Mouse (Mus musculus) stomach, embryonic 15.5 days (tissue): ENCODE data around the gene Hmgxb4. TPM values are rescaled to one million over a fixed set of nuclear protein-coding genes. Genes with fewer than 3 reads are reported as not detected.
"Not testable (repeated sequence)": the region's sequence is repeated elsewhere in the genome, so short reads cannot be mapped to it uniquely, and the experiment has no call there.

Experiments
- ATAC-seq: fragments of 200-750 bp; cut with Nextera tagmentation; 2 replicates; pipeline ENCODE4 v1.8.0; 2017; ENCODE audit warnings: low read depth, moderate number of reproducible peaks, moderate TSS enrichment; ENCODE audit not compliant: insufficient read depth, low FRiP score
- H3K27ac ChIP-seq: fragments of 300-500 bp; sonication (generic); 2 replicates; pipeline ENCODE4 v1.5.1; 2015; ENCODE audit warnings: mild to moderate bottlenecking, inconsistent platforms
- H3K27me3 ChIP-seq: fragments of 300-500 bp; sonication (generic); replicated peaks from 2 replicates; pipeline ENCODE4 v1.6.1; 2015; ENCODE audit warnings: inconsistent platforms
- H3K36me3 ChIP-seq: fragments of 300-500 bp; sonication (generic); 2 replicates; pipeline ENCODE4 v1.6.1; 2015; ENCODE audit warnings: inconsistent platforms
- H3K4me1 ChIP-seq: fragments of 300-500 bp; sonication (generic); 2 replicates; pipeline ENCODE4 v1.6.1; 2015; ENCODE audit warnings: inconsistent platforms
- H3K4me2 ChIP-seq: fragments of 300-500 bp; sonication (generic); 2 replicates; pipeline ENCODE4 v1.6.1; 2015; ENCODE audit warnings: mild to moderate bottlenecking, inconsistent platforms
- H3K4me3 ChIP-seq: fragments of 300-500 bp; sonication (generic); replicated peaks from 2 replicates; pipeline ENCODE4 v1.5.1; 2015; ENCODE audit warnings: inconsistent platforms
- H3K9ac ChIP-seq: fragments of 300-500 bp; sonication (generic); 2 replicates; pipeline ENCODE4 v1.6.1; 2015; ENCODE audit warnings: inconsistent platforms
- H3K9me3 ChIP-seq: fragments of 300-500 bp; sonication (generic); 2 replicates; pipeline ENCODE4 v1.6.1; 2016; ENCODE audit warnings: inconsistent platforms
- WGBS: fragments of 180-500 bp; shearing (Covaris S2); methylation state at CpG from one replicate; pipeline ENCODE4 v1.1.7; 2015; 5-methylcytosine and 5-hydroxymethylcytosine counted together
- polyA plus RNA-seq: library from polyadenylated mRNA; unstranded; fragments of >200 nt; fragmentation: Nextera tagmentation; extraction: Ambion mirVana; gene quantifications from 2 replicates; pipeline ENCODE4 v1.2.1, GENCODE M21; 2015

Gene Hmgxb4
- polyA plus RNA-seq, result 26.0 and 29.2 TPM in 2 replicates

GRCm38 (mm10) chr8:74993081-74993474, at the start of gene Hmgxb4:
Hmgxb4 (plus strand) TSS chr8:74993356.
- WGBS, result 8% methylated on average over 8 of the region's 8 CpGs
- Histone ChIP-seq H3K27me3 (no peaks in the 10 kb centered on the region), H3K4me2 (peak within 1 kb of the TSS; percentile 57), H3K9me3 (no peaks in the 10 kb centered on the region), H3K9ac (peak within 1 kb of the TSS; percentile 98), H3K36me3 (no peaks in the 10 kb centered on the region), H3K4me3 (peak within 1 kb of the TSS; percentile 93), H3K4me1 (peaks cover 5% of the 10 kb centered on the region; the same call in 1 of the 2 replicates), H3K27ac (peak within 1 kb of the TSS; percentile 95)
- ATAC-seq, result no peak

GRCm38 (mm10) chr8:74949445-74949844, 43.7 kb upstream of the Hmgxb4 start:
- Histone ChIP-seq H3K27me3 (no peaks in the 10 kb centered on the region), H3K4me3 (no peak overlapping the region), H3K9ac (no peak overlapping the region), H3K9me3 (no peaks in the 10 kb centered on the region), H3K4me1 (no peaks in the 10 kb centered on the region), H3K36me3 (no peaks in the 10 kb centered on the region), H3K27ac (no peak overlapping the region), H3K4me2 (no peak overlapping the region)
- 90% methylated on average over 1 of the region's 1 CpGs for WGBS
- no peak for ATAC-seq

GRCm38 (mm10) chr8:74963983-74964382, 29.2 kb upstream of the Hmgxb4 start:
- no peak for ATAC-seq
- H3K4me3 ChIP-seq, result no peak overlapping the region
- H3K27ac ChIP-seq, result no peak overlapping the region
- H3K9me3 ChIP-seq, result no peaks in the 10 kb centered on the region
- H3K9ac ChIP-seq, result no peak overlapping the region
- no peak overlapping the region for H3K4me2 ChIP-seq
- no peaks in the 10 kb centered on the region for H3K27me3 ChIP-seq
- no peaks in the 10 kb centered on the region for H3K36me3 ChIP-seq
- 48% methylated on average over 5 of the region's 5 CpGs for WGBS
- H3K4me1 ChIP-seq, result no peaks in the 10 kb centered on the region

DNA sequence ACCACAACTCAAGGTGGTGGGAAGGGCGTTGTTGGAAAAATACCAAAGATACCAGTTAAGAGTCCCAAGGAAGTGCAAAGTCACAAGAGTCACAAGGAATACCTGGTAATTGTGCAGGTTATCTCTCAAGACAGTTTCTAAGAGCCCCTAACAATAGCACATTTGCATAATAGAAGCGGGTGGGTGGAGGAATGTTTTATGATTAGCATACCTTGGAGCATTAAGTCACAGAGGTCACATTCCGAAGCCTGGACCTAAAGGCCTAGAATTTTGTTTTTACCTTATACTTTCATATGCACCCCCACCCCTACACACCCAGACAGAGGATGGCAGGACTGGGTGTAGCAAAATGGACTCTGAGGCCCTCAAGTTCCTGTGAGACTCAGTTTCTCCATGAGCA, 22.9 kb upstream of the Hmgxb4 start:
- H3K9me3 ChIP-seq, H3K4me3 ChIP-seq, H3K27ac ChIP-seq, ATAC-seq, H3K4me1 ChIP-seq, H3K27me3 ChIP-seq, H3K9ac ChIP-seq, H3K36me3 ChIP-seq, H3K4me2 ChIP-seq: not testable (repeated sequence)
- 89% methylated on average over 3 of the region's 3 CpGs for WGBS

DNA sequence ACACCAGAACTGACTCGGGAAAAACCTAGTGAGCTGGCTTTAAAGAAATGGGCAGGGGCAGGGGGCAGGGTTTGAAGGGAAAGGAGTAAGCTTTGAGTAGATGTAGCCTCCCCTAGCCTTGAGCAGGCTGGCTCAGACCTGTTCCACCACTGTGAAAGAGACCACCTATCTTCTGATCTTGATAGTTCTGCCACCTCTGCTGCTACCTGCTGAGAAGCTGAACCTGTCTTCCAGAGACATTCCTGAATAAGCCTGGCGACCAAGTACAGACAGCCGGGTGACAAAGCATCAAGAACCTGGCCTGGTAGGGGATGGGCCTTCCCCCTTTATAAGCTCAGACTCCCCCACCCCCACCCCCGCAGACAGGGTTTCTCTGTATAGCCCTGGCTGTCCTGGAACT, 21.5 kb upstream of the Hmgxb4 start:
- ATAC-seq, result no peak
- Histone ChIP-seq H3K4me3 (no peak overlapping the region), H3K27ac (no peak overlapping the region), H3K9me3 (no peaks in the 10 kb centered on the region), H3K4me1 (no peaks in the 10 kb centered on the region), H3K4me2 (no peak overlapping the region), H3K27me3 (no peaks in the 10 kb centered on the region), H3K36me3 (no peaks in the 10 kb centered on the region), H3K9ac (no peak overlapping the region)
- WGBS, result 75% methylated on average over 4 of the region's 4 CpGs

DNA sequence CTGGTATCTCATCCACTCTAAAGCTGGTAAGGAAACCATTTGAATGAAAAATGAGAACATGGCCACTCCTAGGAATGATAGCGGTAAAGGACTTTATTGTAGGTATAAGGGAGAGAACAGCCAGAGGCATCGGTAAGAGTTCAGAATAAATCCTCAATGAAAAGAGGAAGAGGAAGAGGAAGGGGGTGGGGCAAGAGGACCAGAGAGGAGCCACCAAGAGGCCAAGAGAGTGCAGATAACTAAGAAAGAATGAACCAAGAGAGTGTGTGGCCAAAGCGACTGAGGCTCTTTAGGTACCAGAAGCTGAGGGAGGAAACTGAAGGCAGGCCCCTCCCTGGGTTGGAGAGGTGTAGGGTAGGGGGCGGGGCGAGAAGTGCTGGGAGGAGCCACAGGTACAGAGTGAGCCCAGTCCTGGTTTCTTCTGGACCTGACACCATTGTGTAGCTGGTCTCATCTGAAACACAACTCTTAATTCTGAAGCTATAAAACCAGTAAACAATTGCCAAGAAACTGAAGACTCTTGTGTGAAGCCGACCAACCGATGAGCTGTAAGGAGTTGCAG, 20.8 kb upstream of the Hmgxb4 start:
- H3K27ac ChIP-seq, result no peak overlapping the region
- no peaks in the 10 kb centered on the region for H3K4me1 ChIP-seq
- H3K4me2 ChIP-seq, result no peak overlapping the region
- no peaks in the 10 kb centered on the region for H3K9me3 ChIP-seq
- no peak overlapping the region for H3K4me3 ChIP-seq
- no peak overlapping the region for H3K9ac ChIP-seq
- 83% methylated on average over 7 of the region's 7 CpGs for WGBS
- no peaks in the 10 kb centered on the region for H3K27me3 ChIP-seq
- no peak for ATAC-seq
- H3K36me3 ChIP-seq, result no peaks in the 10 kb centered on the region

DNA sequence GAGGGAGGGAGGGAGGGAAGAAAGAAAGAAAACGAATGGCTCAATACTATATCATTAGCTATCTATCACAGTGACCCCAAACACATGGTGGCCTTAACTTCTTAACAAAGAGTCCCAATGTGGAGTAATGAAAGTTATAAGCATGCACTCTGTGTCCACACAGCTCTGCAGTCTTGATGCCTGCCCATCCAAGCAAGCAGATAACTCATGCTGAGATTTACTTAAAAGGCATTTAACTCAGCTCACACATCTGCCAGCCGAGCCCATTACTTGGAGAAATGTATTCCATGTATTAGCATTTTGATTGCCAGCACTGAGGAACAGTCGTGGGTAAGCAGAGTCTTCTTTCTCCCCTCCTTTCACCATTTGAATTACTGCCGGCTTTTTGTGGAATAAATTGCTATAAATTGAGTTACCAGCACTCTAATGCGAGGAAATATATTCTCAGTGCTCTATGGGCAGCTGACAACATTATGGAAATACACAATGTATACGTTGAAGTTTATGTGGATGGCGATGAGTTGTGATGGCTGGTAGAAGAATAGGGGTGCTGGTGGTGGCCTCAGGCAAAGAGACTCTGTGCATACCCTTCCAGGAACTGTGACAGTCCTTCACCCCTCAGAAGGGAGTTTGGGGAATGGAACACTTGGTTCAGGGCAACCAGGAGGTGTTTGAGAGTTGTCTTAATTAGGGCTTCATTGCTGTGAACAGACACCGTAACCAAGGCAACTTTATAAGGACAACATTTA, 19.9 kb upstream of the Hmgxb4 start:
- Histone ChIP-seq H3K4me2 (no peak overlapping the region), H3K4me3 (no peak overlapping the region), H3K27ac (no peak overlapping the region), H3K4me1 (no peaks in the 10 kb centered on the region), H3K9me3 (no peaks in the 10 kb centered on the region), H3K36me3 (no peaks in the 10 kb centered on the region), H3K9ac (no peak overlapping the region), H3K27me3 (no peaks in the 10 kb centered on the region)
- 79% methylated on average over 8 of the region's 8 CpGs for WGBS
- ATAC-seq, result no peak

DNA sequence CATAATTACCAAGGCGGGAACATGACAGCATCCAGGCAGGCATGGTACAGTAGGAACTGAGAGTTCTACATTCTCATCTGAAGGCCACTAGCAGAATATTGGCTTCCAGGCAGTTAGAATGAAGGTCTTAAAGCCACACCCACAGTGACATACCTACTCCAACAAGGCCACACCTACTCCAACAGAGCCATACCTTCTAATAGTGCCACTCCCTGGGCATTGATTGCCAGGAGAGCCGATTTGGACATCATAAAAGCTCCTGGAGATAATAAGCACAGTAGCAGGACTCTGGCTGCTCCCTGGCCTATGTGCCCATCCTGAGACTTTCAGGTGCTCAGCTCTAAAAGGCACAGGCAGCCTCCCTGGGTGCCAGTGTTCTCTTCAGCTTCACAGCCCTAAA, 19.3 kb upstream of the Hmgxb4 start:
- Histone ChIP-seq H3K9me3 (no peaks in the 10 kb centered on the region), H3K4me1 (no peaks in the 10 kb centered on the region), H3K4me3 (no peak overlapping the region), H3K27me3 (no peaks in the 10 kb centered on the region), H3K36me3 (no peaks in the 10 kb centered on the region), H3K4me2 (no peak overlapping the region), H3K9ac (no peak overlapping the region), H3K27ac (no peak overlapping the region)
- WGBS, result 74% methylated on average over 2 of the region's 2 CpGs
- no peak for ATAC-seq

DNA sequence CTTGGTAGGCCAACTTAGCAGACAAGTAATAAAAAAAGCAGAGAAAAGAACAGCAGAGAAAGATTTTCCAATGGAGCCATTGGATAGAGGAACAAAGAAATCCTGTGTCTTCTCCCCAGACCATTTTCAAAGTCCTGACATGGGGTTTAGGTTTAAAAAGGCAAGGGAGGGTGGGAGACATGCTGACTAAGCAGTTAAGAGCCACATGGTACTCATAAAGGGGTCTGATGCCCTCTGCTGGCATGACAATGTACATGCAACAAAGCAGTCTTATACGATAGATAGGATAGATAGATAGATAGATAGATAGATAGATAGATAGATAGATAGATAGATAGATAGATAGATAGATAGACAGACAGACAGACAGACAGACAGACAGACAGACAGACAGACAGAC, 15.7 kb upstream of the Hmgxb4 start:
- H3K9ac ChIP-seq, result no peak overlapping the region
- no peak overlapping the region for H3K4me2 ChIP-seq
- no peak overlapping the region for H3K4me3 ChIP-seq
- H3K27me3 ChIP-seq, result no peaks in the 10 kb centered on the region
- H3K4me1 ChIP-seq, result no peaks in the 10 kb centered on the region
- H3K36me3 ChIP-seq, result no peaks in the 10 kb centered on the region
- no peak overlapping the region for H3K27ac ChIP-seq
- no peaks in the 10 kb centered on the region for H3K9me3 ChIP-seq
- WGBS, result 79% methylated on average over 1 of the region's 1 CpGs
- no peak for ATAC-seq

- Histone ChIP-seq H3K4me3 (no peak overlapping the region), H3K4me2 (no peak overlapping the region), H3K9me3 (no peaks in the 10 kb centered on the region), H3K27me3 (no peaks in the 10 kb centered on the region), H3K27ac (no peak overlapping the region), H3K36me3 (no peaks in the 10 kb centered on the region), H3K9ac (no peak overlapping the region), H3K4me1 (no peaks in the 10 kb centered on the region)
- WGBS, result 34% methylated on average over 9 of the region's 9 CpGs
- no peak for ATAC-seq
These were observed 13.0 kb upstream of the Hmgxb4 start for GRCm38 (mm10) chr8:74980060-74980710.

DNA sequence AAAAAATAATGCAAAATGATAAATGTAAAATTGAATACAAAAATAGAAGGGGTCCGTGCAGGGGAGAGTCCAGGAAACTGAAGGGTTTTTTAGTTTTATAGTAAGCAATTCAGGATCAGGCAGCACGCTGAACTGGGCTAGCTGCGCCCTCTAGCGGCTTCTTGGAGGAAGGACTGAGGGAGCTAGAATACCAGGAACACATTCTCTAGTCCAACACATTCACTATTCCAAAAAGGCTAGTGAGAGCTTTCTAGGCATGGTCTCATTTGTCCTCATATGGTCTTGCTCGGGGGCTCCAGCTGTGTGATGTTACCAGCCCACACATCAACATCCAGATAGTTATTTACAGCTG, 12.5 kb upstream of the Hmgxb4 start:
- no peak overlapping the region for H3K27ac ChIP-seq
- H3K27me3 ChIP-seq, result no peaks in the 10 kb centered on the region
- 4% methylated on average over 5 of the region's 5 CpGs for WGBS
- H3K9ac ChIP-seq, result no peak overlapping the region
- no peak overlapping the region for H3K4me2 ChIP-seq
- no peaks in the 10 kb centered on the region for H3K4me1 ChIP-seq
- no peaks in the 10 kb centered on the region for H3K9me3 ChIP-seq
- H3K36me3 ChIP-seq, result no peaks in the 10 kb centered on the region
- no peak overlapping the region for H3K4me3 ChIP-seq
- ATAC-seq, result peak; percentile 53; the same call in 1 of the 2 replicates

- no peaks in the 10 kb centered on the region for H3K27me3 ChIP-seq
- H3K4me3 ChIP-seq, result no peak overlapping the region
- H3K4me2 ChIP-seq, result no peak overlapping the region
- ATAC-seq, result no peak
- no peaks in the 10 kb centered on the region for H3K9me3 ChIP-seq
- no peaks in the 10 kb centered on the region for H3K4me1 ChIP-seq
- H3K9ac ChIP-seq, result no peak overlapping the region
- H3K27ac ChIP-seq, result no peak overlapping the region
- H3K36me3 ChIP-seq, result no peaks in the 10 kb centered on the region
- 87% methylated on average over 6 of the region's 6 CpGs for WGBS
These were observed 11.3 kb upstream of the Hmgxb4 start for GRCm38 (mm10) chr8:74981809-74982208.
